Mouse (Mus musculus) midbrain, embryonic 12.5 days (tissue): ENCODE results near the gene Phrf1. TPM values are rescaled to one million over a fixed set of nuclear protein-coding genes. Genes with fewer than 3 reads are reported as not detected.

Experiments used
- ATAC-seq: fragments of 200-750 bp; cut with Nextera tagmentation; 2 replicates; pipeline ENCODE4 v1.8.0; 2017; ENCODE audit warnings: low read depth, moderate TSS enrichment, moderate library complexity; ENCODE audit not compliant: low FRiP score
- H3K27ac ChIP-seq: fragments of 300-500 bp; sonication (generic); replicated peaks from 2 replicates; pipeline ENCODE4 v1.5.1; 2016; ENCODE audit warnings: mild to moderate bottlenecking
- H3K27me3 ChIP-seq: fragments of 300-500 bp; sonication (generic); 2 replicates; pipeline ENCODE4 v1.6.1; 2016; ENCODE audit warnings: mild to moderate bottlenecking
- H3K36me3 ChIP-seq: fragments of 300-500 bp; sonication (generic); 2 replicates; pipeline ENCODE4 v1.6.1; 2016
- H3K4me1 ChIP-seq: fragments of 300-500 bp; sonication (generic); 2 replicates; pipeline ENCODE4 v1.6.1; 2016
- H3K4me2 ChIP-seq: fragments of 300-500 bp; sonication (generic); replicated peaks from 2 replicates; pipeline ENCODE4 v1.6.1; 2016; ENCODE audit warnings: mild to moderate bottlenecking, moderate library complexity
- H3K4me3 ChIP-seq: fragments of 300-500 bp; sonication (generic); 2 replicates; pipeline ENCODE4 v1.5.1; 2016; ENCODE audit warnings: mild to moderate bottlenecking
- H3K9ac ChIP-seq: fragments of 300-500 bp; sonication (generic); replicated peaks from 2 replicates; pipeline ENCODE4 v1.6.1; 2016; ENCODE audit warnings: mild to moderate bottlenecking, moderate library complexity
- H3K9me3 ChIP-seq: fragments of 300-500 bp; sonication (generic); 2 replicates; pipeline ENCODE4 v1.6.1; 2016; ENCODE audit warnings: mild to moderate bottlenecking
- WGBS: fragments of 180-500 bp; shearing (Covaris S2); methylation state at CpG from one replicate; pipeline ENCODE4 v1.1.7; 2016; 5-methylcytosine and 5-hydroxymethylcytosine counted together
- microRNA counts: library from miRNA; unstranded; fragments of <30 nt; microRNA quantifications from one replicate; lab custom pipeline; 2017
- microRNA-seq: library from miRNA; unstranded; fragments of <30 nt; microRNA quantifications from one replicate; pipeline ENCODE4, GENCODE M21; 2017
- polyA plus RNA-seq: library from polyadenylated mRNA; unstranded; fragments of >200 nt; fragmentation: Nextera tagmentation; extraction: Ambion mirVana; gene quantifications from 2 replicates; pipeline ENCODE4 v1.2.1, GENCODE M21; 2016

Gene Phrf1
- polyA plus RNA-seq, 1 experiment from 2014 or later, result 107 TPM

GRCm38 (mm10) chr7:141304537-141304936 lies 76.0 kb downstream of the Phrf1 start:
- Histone ChIP-seq H3K4me2 (no peak overlapping the region), H3K4me1 (no peaks in the 10 kb centered on the region), H3K27me3 (no peaks in the 10 kb centered on the region), H3K9ac (no peak overlapping the region), H3K27ac (no peak overlapping the region), H3K9me3 (no peaks in the 10 kb centered on the region), H3K4me3 (no peak overlapping the region), H3K36me3 (peaks cover 98% of the 10 kb centered on the region)
- no peak for ATAC-seq
- WGBS, result 84% methylated on average over 4 of the region's 4 CpGs

MicroRNA genes within 50 kb of the gene (microRNA counts, 519-probe panel; counts per million panel counts)
- microRNA mmu-miR-210 (lab: Ali Mortazavi, UCI), result 6,088 counts per million, percentile 64 among the panel's probes with 10 or more counts

Small RNA genes within 50 kb of the gene (microRNA-seq; reads per million reads assigned to microRNA genes)
- 748 reads per million, percentile 75 among the genes with 10 or more reads in this experiment for gene Mir210

Other genes with a start within 250 kb of the Phrf1 start
- gene Ifitm3, start 218.0 kb upstream of the Phrf1 start, polyA plus RNA-seq, result 16.2 and 17.9 TPM in 2 replicates
- 0.29 TPM in 1 of 2 replicates, not detected in the other for gene Ifitm6, start 210.9 kb upstream of the Phrf1 start, polyA plus RNA-seq
- gene Gm17387, start 199.7 kb upstream of the Phrf1 start, polyA plus RNA-seq, result not detected in 2 replicates
- 41.9 and 45.3 TPM in 2 replicates for gene B4galnt4, start 167.7 kb upstream of the Phrf1 start, polyA plus RNA-seq
- 1.6 and 1.8 TPM in 2 replicates for gene Pkp3, start 150.6 kb upstream of the Phrf1 start, polyA plus RNA-seq
- 1.6 and 1.7 TPM in 2 replicates for gene Sigirr, start 128.2 kb upstream of the Phrf1 start, polyA plus RNA-seq
- gene Ano9, start 111.0 kb upstream of the Phrf1 start, polyA plus RNA-seq, result not detected in 2 replicates
- 67.5 and 76.6 TPM in 2 replicates for gene Ptdss2, start 106.4 kb upstream of the Phrf1 start, polyA plus RNA-seq
- 47.4 and 54.9 TPM in 2 replicates for gene Rnh1, start 55.9 kb upstream of the Phrf1 start, polyA plus RNA-seq
- gene Hras, start 34.8 kb upstream of the Phrf1 start, polyA plus RNA-seq, result 93.4 and 96.4 TPM in 2 replicates
- gene Lrrc56, start 34.6 kb upstream of the Phrf1 start, polyA plus RNA-seq, result 13.1 and 14.4 TPM in 2 replicates
- gene Lmntd2, start 14.7 kb upstream of the Phrf1 start, polyA plus RNA-seq, result 3.7 and 3.8 TPM in 2 replicates
- 40.1 and 40.6 TPM in 2 replicates for gene Rassf7, start 12.9 kb upstream of the Phrf1 start, polyA plus RNA-seq
- 0.81 and 0.84 TPM in 2 replicates for gene Irf7, start 37.7 kb downstream of the Phrf1 start, polyA plus RNA-seq
- gene Cdhr5, start 48.0 kb downstream of the Phrf1 start, polyA plus RNA-seq, result not detected in 2 replicates
- 0.64 and 1.3 TPM in 2 replicates for gene Sct, start 50.3 kb downstream of the Phrf1 start, polyA plus RNA-seq
- gene Drd4, start 63.2 kb downstream of the Phrf1 start, polyA plus RNA-seq, result 0.39 and 0.68 TPM in 2 replicates
- gene Deaf1, start 98.9 kb downstream of the Phrf1 start, polyA plus RNA-seq, result 85.9 and 88.3 TPM in 2 replicates
- 64.9 and 68.9 TPM in 2 replicates for gene Tmem80, start 99.0 kb downstream of the Phrf1 start, polyA plus RNA-seq
- 0.86 and 1.4 TPM in 2 replicates for gene Eps8l2, start 110.1 kb downstream of the Phrf1 start, polyA plus RNA-seq
- gene Taldo1, start 163.4 kb downstream of the Phrf1 start, polyA plus RNA-seq, result 362 and 364 TPM in 2 replicates
- 47.0 and 48.2 TPM in 2 replicates for gene Gatd1, start 185.4 kb downstream of the Phrf1 start, polyA plus RNA-seq
- 19.3 and 22.7 TPM in 2 replicates for gene Cend1, start 200.7 kb downstream of the Phrf1 start, polyA plus RNA-seq
- 52.6 and 52.7 TPM in 2 replicates for gene Slc25a22, start 209.1 kb downstream of the Phrf1 start, polyA plus RNA-seq
- 9.6 and 12.3 TPM in 2 replicates for gene Pidd1, start 215.2 kb downstream of the Phrf1 start, polyA plus RNA-seq
- gene Rplp2, start 218.6 kb downstream of the Phrf1 start, polyA plus RNA-seq, result 884 and 899 TPM in 2 replicates
- gene Pnpla2, start 226.4 kb downstream of the Phrf1 start, polyA plus RNA-seq, result 15.6 and 18.3 TPM in 2 replicates
- gene Cracr2b, start 232.3 kb downstream of the Phrf1 start, polyA plus RNA-seq, result 5.4 and 6.0 TPM in 2 replicates
- gene Cd151, start 238.6 kb downstream of the Phrf1 start, polyA plus RNA-seq, result 14.8 and 15.6 TPM in 2 replicates
- gene Polr2l, start 246.3 kb downstream of the Phrf1 start, polyA plus RNA-seq, result 73.8 and 75.0 TPM in 2 replicates
- gene Tspan4, start 246.5 kb downstream of the Phrf1 start, polyA plus RNA-seq, result 25.3 and 32.6 TPM in 2 replicates